Mouse (Mus musculus) neutrophil, adult 59 days (primary cell): ENCODE measurements around the gene Olfr746. TPM values are rescaled to one million over a fixed set of nuclear protein-coding genes. Genes with fewer than 3 reads are reported as not detected.

Experiments used
- total RNA-seq, 2 experiments: library from RNA; stranded (reverse); gene quantifications; 1 replicate in 1 of 2; 2 replicates in 1 of 2; pipeline ENCODE4 v1.2.4; 2023

The Olfr746 gene
- not detected for total RNA-seq

DNA sequence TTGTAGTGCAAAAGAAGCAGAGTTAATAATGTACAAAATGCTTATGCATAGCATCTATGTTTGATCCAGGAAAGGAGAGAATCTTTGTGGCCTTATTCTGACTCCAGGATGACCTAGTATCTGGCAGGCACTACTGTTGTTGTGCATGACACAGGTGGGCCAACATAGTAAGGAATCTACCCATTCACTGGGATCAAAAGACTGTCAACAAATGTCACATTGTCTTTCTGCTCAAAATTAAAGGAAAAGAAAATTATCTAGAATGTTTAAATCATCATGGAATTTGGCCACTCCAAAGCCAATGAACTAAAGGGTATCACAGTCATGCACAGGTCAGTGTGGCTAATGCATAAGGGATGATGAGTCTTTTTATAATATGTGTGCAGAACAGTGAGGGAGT is at the start of gene Olfr746:
Gene Olfr746, plus strand, starts transcription at position 301 of the 400 bp plus-strand sequence.

GRCm38 (mm10) chr14:50614579-50614978 is 32.3 kb upstream of the Olfr746 start, which contains the start of gene Olfr744:
Gene Olfr744 (plus strand): TSS chr14:50614879.

DNA sequence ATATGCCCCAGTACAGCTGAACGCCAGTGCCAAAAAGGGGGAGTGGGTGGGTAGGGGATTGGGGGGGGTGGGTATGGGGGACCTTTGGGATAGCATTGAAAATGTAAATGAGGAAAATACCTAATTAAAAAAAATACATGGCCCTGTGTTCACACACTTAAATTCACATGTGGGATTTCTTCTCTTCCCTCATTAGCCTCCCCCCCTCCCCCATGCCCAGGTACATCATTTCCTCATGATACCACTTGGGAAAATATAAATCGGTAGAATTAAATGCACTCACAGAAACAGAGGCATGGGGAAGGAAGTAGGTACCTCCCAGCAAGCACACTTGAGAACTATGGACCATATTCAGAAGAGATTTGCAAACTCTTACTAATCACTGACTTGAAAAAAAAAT is 7.8 kb upstream of the Olfr746 start, which contains the start of gene Olfr745:
Gene Olfr745, plus strand, starts transcription at position 301 of the 400 bp plus-strand sequence.

DNA sequence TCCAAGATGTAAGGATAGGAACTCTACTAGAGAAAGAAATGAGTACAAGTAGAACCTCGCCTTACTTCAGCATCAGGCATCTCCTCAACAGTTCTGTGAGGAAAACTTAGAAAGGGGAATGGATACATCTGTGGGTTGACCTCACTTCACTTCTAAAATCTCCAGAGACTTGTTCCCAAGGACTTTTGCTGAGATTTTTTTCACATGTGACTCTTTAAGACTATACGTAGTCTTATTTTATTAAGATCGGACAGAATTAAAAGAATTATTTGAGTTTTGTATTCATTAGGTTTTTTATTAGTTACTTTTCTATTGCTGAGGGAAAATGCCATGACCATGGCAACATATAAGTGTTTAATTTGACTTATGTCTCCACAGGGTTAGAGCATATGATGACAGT is 46.2 kb downstream of the Olfr746 start, which contains the start of gene Olfr747:
Gene Olfr747, minus strand, starts transcription at position 101 of the 400 bp plus-strand sequence.

Other genes with a start within 250 kb of the Olfr746 start
- gene Olfr738, start 239.5 kb upstream of the Olfr746 start, total RNA-seq, result not detected
- not detected for gene Olfr739, start 228.5 kb upstream of the Olfr746 start, total RNA-seq
- gene Olfr740, start 201.5 kb upstream of the Olfr746 start, total RNA-seq, result not detected
- not detected for gene Olfr741, start 174.3 kb upstream of the Olfr746 start, total RNA-seq
- not detected for gene Olfr742, start 143.5 kb upstream of the Olfr746 start, total RNA-seq
- not detected for gene Olfr743, start 125.2 kb upstream of the Olfr746 start, total RNA-seq
- not detected for gene Olfr744, start 32.2 kb upstream of the Olfr746 start, total RNA-seq
- not detected for gene Olfr745, start 7.7 kb upstream of the Olfr746 start, total RNA-seq
- gene Olfr747, start 46.1 kb downstream of the Olfr746 start, total RNA-seq, result not detected
- gene Olfr748, start 60.3 kb downstream of the Olfr746 start, total RNA-seq, result not detected
- gene Olfr749, start 98.0 kb downstream of the Olfr746 start, total RNA-seq, result not detected
- 10 to 100 TPM; 29.5 to 35.8 TPM for gene Ttc5, start 138.4 kb downstream of the Olfr746 start, total RNA-seq
- not detected for gene Ccnb1ip1, start 160.6 kb downstream of the Olfr746 start, total RNA-seq
- 10 to 100 TPM; 24.8 to 32.1 TPM for gene Parp2, start 160.8 kb downstream of the Olfr746 start, total RNA-seq
- gene Tep1, start 223.5 kb downstream of the Olfr746 start, total RNA-seq, result 10 to 100 TPM; 44.4 to 66.7 TPM